Mouse (Mus musculus) layer of hippocampus, adult 8-10 months (tissue): ENCODE data around the gene 4932438H23Rik. TPM values are rescaled to one million over a fixed set of nuclear protein-coding genes. Genes with fewer than 3 reads are reported as not detected.
"Not testable (repeated sequence)": the region's sequence is repeated elsewhere in the genome, so short reads cannot be mapped to it uniquely, and the experiment has no call there.

ENCODE experiments used
- DNase-seq, 2 experiments: peaks; one replicate each; pipeline ENCODE4 v3.0.0; 2022; ENCODE audit warnings: low spot score in 2 of 2
- total RNA-seq, 4 experiments: library from RNA; stranded (reverse); gene quantifications; 2 replicates each; pipeline ENCODE4 v1.2.4; 2022

Gene 4932438H23Rik
- total RNA-seq, 4 experiments from 2014 or later = 1.1 to 2.8 (median 2.1) TPM

- DNase-seq = no peak
Observed at GRCm38 (mm10) chr16:91099444-91100065, 4.6 kb upstream of the 4932438H23Rik start.

DNA sequence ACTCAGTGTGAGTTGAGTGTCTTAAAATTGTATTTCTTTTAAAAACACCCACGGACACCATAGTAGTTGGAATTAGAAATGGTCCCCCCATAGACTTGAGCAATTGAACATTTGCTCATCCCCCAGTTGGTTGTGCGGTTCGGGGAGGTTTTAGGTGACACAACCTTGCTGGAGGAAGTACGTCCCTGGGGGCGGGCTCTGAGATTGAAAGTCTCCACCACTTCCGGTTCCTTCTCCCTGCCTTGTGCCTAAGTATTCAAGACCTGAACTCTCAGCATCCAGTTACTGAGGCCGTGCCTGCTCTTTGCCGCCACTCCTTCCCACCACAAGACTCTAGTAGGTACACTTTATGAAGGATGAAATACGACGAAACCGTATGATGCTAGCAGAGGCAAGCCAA, 2.9 kb upstream of the 4932438H23Rik start:
- no peak for DNase-seq

DNA sequence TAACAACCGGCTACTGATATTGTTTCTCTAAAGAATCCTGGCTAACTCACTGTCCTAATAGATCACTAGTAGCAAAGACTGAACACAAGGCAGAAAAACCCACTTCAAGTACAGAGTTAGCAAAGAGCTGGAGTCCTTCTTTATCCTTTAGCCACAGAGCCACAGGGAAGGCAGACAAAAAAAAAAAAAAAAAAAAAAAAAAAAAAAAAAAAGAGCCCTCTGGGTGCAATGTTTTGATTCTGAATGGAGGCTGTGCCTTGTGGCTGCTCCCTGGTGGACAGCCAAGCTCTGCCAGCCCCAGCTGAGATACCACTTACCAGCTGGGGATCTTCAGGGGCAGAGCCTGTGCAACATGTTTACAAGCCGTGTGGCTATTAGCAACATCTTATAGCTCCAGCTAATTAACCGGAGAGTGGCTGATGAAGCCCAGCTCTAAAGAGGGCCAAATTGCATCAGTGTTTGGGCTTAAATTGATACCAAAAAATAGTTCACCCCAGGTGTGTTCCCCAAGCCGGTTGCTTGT, 2.1 kb upstream of the 4932438H23Rik start:
- no peak for DNase-seq

DNA sequence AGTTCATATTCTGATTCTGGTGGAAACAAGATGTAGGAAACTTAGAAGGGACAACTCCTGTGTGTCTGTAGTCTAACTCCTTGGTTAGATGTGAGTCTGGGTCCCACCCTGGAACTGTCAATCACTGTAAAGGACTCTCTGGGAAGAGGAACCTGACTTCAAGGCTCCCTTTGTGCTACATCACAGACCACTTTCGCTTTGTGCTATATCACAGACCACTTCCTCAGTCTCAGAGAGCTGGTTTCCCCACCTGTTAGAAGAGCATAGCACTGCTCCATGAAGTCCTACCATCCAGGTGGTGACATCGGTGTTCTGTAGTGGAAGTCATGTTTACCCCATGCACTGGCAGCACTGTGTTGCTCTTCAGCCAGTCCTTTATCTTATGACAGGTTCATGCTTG, 1.1 kb upstream of the 4932438H23Rik start:
- no peak for DNase-seq

DNA sequence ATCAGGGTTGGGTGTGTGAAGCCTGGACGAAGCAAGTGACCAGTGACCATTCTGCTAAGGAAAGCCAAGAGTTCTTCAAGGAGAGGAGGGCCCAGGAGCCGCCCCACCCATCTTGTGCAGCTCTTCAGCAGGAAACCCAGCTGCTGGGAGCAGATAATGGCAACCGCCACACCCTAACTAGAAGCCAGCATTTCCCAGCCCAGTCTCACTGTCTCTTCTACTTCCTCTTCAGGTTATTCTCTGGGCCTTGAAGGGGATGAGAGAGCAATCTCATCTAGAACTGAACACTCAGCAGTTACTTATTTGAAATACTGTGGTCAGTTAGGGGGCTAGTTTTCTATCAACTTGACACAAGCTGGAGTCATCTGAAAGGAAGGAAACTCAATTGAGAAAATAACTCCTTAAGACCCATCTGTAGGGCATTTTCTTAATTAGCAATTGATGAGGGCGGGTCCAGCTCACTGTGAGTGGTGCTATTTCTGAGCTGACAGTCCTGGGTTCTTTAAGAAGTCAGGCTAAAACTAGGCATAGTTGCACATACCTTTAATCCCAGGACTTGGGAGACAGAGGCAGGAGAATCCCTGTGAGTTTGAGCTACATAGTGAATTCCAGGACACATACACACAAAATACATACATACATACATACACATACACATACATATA, 8.1 kb downstream of the 4932438H23Rik start:
- DNase-seq = no peak

GRCm38 (mm10) chr16:91085239-91085825, 9.6 kb downstream of the 4932438H23Rik start:
- DNase-seq = no peak

GRCm38 (mm10) chr16:91084307-91085238, 10.3 kb downstream of the 4932438H23Rik start:
- no peak for DNase-seq

GRCm38 (mm10) chr16:91083002-91083646, 11.8 kb downstream of the 4932438H23Rik start:
- peak in 1 of 2 experiments; percentile 50 for DNase-seq

DNA sequence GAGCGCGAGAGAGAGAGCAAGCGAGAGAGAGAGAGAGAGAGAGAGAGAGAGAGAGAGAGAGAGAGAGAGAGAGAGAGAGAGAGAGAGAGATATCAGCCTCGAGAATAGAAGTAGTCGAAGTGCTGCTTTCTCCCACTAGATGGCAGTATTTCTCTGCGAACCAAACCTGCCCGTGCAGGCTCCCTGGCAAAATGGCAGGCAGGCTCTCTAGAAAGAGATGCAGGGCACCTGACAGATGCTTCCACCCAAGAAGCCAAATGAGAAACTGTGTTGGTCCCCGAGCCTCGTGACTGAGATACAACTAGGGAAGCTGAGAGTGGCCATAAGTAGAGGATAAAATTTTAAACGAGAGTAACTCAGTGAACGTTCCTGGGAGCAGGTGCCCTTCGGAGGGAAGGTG, 13.4 kb downstream of the 4932438H23Rik start:
- DNase-seq = peak; percentile 73 to 80

DNA sequence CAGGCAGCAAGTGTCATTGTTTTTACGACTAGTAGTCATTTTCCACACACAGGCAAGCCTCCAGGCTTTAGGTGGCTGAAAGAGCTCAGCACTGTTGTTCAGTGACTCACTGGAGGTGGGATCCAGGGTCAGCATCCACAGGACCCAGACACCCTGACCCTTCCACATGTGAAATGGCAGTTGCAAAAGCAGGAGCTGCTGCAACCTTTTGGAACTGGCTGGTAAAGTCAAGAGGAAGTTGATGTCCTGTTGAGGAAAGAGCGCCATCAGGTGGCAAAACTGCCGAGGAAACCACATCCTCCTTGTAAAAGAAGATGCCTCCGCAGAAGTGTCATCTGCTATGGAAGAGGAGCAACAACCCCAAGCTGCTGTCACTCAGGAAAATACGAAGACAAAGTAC, 18.7 kb downstream of the 4932438H23Rik start:
- no peak for DNase-seq

DNA sequence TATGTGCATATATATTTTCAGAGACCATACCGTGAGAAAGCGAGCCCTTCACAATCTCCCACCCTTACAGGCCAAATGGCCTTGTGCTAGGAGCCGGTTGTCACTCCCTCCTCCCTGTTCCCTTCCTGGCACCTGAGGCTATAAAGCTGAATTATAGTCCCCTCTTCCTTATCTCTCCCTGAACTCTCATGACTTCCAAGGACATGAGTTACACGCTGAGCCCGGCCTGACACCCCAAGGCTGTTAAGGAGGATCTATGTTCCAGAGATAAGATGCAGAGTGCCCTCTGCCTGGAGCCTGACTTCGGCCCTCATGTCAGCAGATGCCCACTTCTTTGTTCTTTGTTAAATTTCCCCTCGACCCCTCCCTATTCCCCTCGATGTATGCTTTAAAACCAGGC, 19.5 kb downstream of the 4932438H23Rik start:
- not testable (repeated sequence) for DNase-seq

DNA sequence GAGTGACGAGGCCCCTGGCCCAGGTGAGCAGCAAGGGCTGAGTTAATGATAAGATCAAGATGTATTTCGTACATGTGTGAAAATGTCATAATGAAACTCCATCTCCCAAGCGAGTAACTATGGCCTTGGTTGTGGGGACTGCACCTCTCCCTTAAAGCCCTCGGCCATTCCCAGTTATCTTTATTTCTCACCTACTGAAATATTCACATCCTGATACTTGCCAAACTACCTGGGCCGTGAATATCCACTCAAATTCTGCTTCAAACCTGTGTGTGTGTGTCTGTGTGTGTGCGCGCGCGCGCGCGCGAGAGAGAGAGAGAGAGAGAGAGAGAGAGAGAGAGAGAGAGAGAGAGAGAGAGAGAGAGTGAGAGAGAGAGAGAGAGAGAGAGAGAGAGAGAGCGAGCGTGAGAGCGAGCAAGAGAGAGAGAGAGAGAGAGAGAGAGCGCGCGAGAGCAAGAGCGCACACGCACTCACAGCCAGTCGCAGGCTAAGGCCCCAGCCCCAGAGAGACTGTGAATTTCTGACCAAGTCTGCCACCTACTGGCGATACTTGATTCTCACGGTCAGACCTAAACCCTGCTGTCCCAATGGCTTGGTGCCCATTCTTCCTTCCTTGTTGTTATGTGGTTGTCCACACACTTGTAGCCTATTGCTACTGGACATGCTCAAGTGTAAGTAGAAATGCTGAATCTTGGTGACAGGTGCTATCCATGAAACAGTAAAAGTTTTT, 21.6 kb downstream of the 4932438H23Rik start:
- DNase-seq = peak; percentile 86 to 94

GRCm38 (mm10) chr16:91072256-91072655, 22.7 kb downstream of the 4932438H23Rik start:
- DNase-seq = no peak

DNA sequence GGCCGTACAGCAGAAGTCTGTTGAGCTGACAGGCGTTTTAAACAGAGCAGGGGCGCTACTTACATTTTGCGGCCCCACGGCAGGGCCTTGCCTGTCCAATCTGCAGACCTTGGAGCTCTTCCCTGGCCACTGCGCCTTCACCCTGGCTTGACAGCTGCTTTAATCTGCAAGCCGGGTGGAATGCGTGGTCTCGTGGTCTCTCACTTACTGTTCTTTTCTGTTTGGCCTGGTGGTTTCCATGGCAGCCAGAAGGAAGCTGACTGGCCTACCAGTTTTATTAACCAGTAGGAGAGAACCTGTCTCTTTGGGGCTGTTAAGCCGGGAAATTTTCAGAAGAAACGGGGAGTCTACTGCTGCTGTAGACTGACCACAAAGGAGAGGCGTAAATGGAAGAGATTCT, 26.0 kb downstream of the 4932438H23Rik start:
- DNase-seq = peak in 1 of 2 experiments; percentile 51

DNA sequence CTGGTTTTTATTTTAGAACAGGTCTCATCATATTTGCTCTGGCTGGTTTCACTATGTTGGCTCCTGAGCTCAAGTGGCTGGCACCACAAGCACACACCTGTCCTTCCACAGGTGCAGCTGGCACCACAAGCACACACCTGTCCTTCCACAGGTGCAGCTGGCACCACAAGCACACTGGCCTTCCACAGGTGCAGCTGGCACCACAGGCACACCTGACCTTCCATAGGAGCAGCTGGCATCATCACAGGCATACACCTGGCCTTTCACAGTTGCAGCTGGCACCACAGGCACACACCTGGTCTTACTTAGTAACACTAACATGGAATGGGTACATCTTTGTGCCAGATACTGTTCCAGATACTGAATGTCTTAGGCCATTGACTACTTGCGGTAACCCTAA, 27.8 kb downstream of the 4932438H23Rik start:
- no peak for DNase-seq

DNA sequence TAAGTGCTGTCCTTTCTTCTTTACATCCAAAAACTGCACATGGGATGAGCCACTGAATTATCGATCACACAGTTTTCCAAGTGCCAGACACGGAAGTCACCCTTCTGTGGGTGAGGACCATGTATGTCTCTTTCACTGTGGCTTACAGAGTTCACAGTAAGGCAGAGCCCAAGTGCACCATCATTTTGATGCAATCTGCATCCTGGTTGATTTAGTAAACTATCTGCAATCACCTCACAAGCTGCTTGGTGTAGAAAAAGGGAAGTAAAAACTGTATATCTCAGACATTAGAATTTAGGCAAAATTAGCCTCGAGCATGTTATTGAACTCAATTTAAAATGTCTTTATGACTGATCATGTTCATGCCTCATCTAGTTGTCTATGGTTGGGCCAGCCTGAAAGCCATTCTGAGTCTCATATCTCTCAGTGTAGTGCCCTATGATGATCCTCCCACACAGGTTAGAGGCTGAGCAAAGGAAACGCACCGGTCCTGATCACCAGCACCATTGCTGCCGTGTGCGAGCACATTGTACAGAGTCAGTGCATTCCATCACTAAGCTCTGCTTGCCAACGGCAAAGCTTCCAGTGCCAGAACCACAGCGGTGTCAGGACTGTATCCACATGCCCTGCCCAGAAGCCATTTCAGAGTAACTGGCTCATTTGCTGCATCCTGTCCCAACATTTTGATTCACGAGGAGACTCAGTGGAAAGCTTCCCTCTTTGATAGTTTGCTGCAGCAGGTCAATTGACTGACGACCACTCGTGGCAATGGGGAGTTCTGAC, 30.1 kb downstream of the 4932438H23Rik start:
- no peak for DNase-seq

DNA sequence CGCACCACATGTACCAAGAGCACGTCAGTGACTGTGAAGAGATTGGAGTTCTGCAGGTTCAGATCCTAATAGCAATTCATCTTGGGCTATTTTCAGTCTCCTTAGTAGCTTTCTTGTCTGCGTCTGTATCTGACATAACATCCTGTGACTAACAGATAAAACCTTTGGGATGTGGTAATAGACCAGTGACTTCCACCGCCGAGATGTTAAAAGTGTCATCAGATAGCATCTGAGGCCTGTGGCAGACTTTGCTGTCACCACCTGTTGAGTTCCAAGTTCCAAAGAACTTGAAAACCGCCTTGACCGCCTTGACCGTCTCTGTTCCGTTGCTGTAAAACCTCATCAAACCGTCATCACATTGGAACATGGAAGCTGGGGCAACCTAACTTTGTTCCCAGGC, 31.1 kb downstream of the 4932438H23Rik start:
- DNase-seq = no peak

- no peak for DNase-seq
Observed at GRCm38 (mm10) chr16:91061531-91062318, 33.2 kb downstream of the 4932438H23Rik start.

- DNase-seq = no peak
Observed at GRCm38 (mm10) chr16:91057741-91058140, 37.2 kb downstream of the 4932438H23Rik start.
